Mouse (Mus musculus) neural tube, embryonic 12.5 days (tissue): ENCODE data around the gene Kcnq1. TPM values are rescaled to one million over a fixed set of nuclear protein-coding genes. Genes with fewer than 3 reads are reported as not detected.

Experiments
- ATAC-seq: fragments of 200-750 bp; cut with Nextera tagmentation; 2 replicates; pipeline ENCODE4 v1.8.0; 2017; ENCODE audit warnings: low read depth, mild to moderate bottlenecking, moderate TSS enrichment, moderate library complexity; ENCODE audit not compliant: low FRiP score
- H3K27ac ChIP-seq: fragments of 300-500 bp; sonication (generic); 2 replicates; pipeline ENCODE4 v1.5.1; 2016
- H3K27me3 ChIP-seq: fragments of 300-500 bp; sonication (generic); replicated peaks from 2 replicates; pipeline ENCODE4 v1.6.1; 2016; ENCODE audit warnings: mild to moderate bottlenecking
- H3K36me3 ChIP-seq: fragments of 300-500 bp; sonication (generic); 2 replicates; pipeline ENCODE4 v1.6.1; 2016; ENCODE audit warnings: mild to moderate bottlenecking
- H3K4me1 ChIP-seq: fragments of 300-500 bp; sonication (generic); 2 replicates; pipeline ENCODE4 v1.6.1; 2016
- H3K4me2 ChIP-seq: fragments of 300-500 bp; sonication (generic); replicated peaks from 2 replicates; pipeline ENCODE4 v1.6.1; 2016; ENCODE audit warnings: mild to moderate bottlenecking
- H3K4me3 ChIP-seq: fragments of 300-500 bp; sonication (generic); 2 replicates; pipeline ENCODE4 v1.5.1; 2016
- H3K9ac ChIP-seq: fragments of 300-500 bp; sonication (generic); 2 replicates; pipeline ENCODE4 v1.6.1; 2016; ENCODE audit warnings: mild to moderate bottlenecking
- H3K9me3 ChIP-seq: fragments of 300-500 bp; sonication (generic); 2 replicates; pipeline ENCODE4 v1.6.1; 2016; ENCODE audit warnings: mild to moderate bottlenecking
- WGBS: fragments of 180-500 bp; shearing (Covaris S2); methylation state at CpG from one replicate; pipeline ENCODE4 v1.1.7; 2016; 5-methylcytosine and 5-hydroxymethylcytosine counted together
- polyA plus RNA-seq: library from polyadenylated mRNA; unstranded; fragments of >200 nt; fragmentation: Nextera tagmentation; extraction: Ambion mirVana; gene quantifications from 2 replicates; pipeline ENCODE4 v1.2.1, GENCODE M21; 2016

Kcnq1 gene
- polyA plus RNA-seq, 1 experiment from 2014 or later = 0.99 TPM

DNA sequence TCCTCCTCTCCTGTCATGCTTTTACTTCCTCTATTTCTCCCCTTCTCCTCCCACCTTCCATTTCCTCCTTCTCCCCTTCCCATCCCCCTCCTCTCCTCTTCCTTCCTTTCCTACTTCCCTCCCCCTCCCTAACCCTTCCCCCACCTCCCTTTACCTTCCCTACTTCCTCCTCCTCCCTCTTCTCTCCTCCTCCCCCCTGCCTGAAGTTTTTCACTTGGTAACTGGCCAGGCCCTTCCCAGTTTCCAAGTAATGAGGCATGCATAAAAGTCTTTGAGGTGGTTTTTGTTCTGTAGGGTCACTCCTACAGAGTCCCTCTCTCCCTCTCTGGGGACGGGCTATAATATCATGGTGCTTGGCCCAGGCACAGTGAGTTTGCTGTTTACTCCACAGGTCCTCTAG, 13.2 kb downstream of the Kcnq1 start:
- no peak for ATAC-seq
- peaks cover 19% of the 10 kb centered on the region for H3K4me1 ChIP-seq
- no peak overlapping the region for H3K27ac ChIP-seq
- no peak overlapping the region for H3K4me2 ChIP-seq
- H3K4me3 ChIP-seq = no peak overlapping the region
- no peaks in the 10 kb centered on the region for H3K27me3 ChIP-seq
- no peak overlapping the region for H3K9ac ChIP-seq
- H3K9me3 ChIP-seq = no peaks in the 10 kb centered on the region
- no peaks in the 10 kb centered on the region for H3K36me3 ChIP-seq
- 6% methylated on average over 1 of the region's 1 CpGs for WGBS

DNA sequence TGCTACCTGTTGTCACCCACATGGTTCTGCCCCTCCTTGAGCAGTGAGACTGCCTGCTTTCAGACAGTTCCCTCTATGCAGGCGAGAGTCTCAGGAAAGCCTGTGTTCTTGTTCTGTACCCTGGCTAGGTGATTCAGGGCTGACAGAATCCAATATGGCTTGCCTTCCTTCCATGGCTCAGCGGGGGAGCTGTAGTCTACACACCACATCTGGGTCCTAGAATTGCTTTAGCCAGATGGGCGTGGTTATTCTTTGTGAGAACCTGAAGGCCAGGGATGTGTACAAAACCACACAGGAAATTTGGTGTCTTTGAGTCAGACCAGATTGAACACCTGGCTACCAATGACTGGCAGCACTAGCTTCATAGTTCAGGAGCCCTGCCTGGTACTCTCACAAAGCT, 13.7 kb downstream of the Kcnq1 start:
- no peaks in the 10 kb centered on the region for H3K27me3 ChIP-seq
- 74% methylated on average over 3 of the region's 3 CpGs for WGBS
- H3K4me1 ChIP-seq = peaks cover 23% of the 10 kb centered on the region
- no peaks in the 10 kb centered on the region for H3K36me3 ChIP-seq
- H3K4me3 ChIP-seq = no peak overlapping the region
- H3K9me3 ChIP-seq = no peaks in the 10 kb centered on the region
- H3K4me2 ChIP-seq = no peak overlapping the region
- no peak for ATAC-seq
- H3K9ac ChIP-seq = no peak overlapping the region
- no peak overlapping the region for H3K27ac ChIP-seq

DNA sequence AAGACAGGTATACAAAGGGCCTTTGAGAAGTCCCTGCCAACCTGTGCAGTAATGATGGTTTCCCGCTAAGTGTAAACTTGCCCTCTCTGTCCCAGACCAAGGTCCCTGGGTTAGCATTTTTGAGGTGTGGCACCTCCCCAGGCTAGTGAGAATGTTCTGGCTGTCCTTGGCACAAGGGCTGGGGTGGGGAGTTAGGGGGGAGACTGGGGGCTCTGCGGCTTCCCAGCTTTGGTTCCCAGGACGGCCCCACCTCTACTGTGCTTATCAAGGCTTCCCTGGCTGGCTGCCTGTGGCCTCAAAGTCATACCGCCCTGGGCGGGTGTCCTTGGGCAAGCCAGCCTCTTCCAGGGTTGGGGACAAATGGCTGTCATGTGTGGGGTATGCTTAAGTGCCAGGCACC, 16.0 kb downstream of the Kcnq1 start:
- WGBS = 84% methylated on average over 5 of the region's 5 CpGs

DNA sequence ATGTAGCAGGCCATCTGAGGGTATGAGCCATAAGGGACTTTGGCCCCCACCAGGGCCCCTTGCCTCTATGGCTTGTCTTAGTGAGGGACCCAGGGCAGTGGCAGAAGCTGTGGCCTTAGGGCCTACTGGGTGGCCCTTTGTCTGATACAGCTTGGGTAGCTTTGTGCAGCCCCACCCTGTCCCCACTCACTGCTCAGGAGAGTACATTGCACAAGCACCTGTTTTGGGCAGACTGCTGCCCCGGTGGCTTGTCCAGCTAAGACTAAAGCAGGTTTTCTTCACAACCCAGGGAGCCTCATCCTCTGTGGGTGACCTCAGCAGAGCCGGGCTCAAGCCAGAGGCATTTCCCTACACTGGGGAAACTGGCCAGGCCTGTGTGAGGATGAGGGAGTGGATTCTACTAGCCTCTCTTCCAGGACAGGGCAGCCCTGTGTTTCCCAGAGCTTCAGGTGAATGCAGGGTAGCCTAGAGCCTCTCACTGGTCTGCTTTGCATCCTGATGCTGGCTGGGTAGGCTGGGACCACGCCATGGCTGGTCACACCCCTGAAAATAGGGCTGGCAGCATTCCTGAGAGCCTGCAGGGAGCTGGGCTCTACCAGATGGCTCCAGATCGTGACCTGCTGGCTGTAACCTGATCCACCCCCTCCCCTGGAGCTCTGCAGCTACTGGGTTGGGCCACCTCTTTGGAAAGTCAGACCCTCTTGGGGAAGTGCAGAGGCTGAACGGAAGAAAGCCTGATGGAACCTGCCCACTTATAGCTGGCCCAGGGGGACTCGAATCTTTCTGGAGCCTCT, 17.9 kb downstream of the Kcnq1 start:
- Histone ChIP-seq H3K9me3 (no peaks in the 10 kb centered on the region), H3K9ac (no peak overlapping the region), H3K27me3 (no peaks in the 10 kb centered on the region), H3K27ac (no peak overlapping the region), H3K4me3 (no peak overlapping the region), H3K36me3 (no peaks in the 10 kb centered on the region), H3K4me2 (no peak overlapping the region), H3K4me1 (peaks cover 24% of the 10 kb centered on the region)
- ATAC-seq = no peak
- WGBS = 13% methylated on average over 6 of the region's 6 CpGs

More for the DNA sequence above, 16.0 kb downstream of the Kcnq1 start:
- Histone ChIP-seq H3K4me2 (no peak overlapping the region), H3K4me1 (peaks cover 24% of the 10 kb centered on the region), H3K36me3 (no peaks in the 10 kb centered on the region), H3K27me3 (no peaks in the 10 kb centered on the region), H3K9ac (no peak overlapping the region), H3K27ac (no peak overlapping the region), H3K9me3 (no peaks in the 10 kb centered on the region), H3K4me3 (no peak overlapping the region)
- ATAC-seq = no peak

DNA sequence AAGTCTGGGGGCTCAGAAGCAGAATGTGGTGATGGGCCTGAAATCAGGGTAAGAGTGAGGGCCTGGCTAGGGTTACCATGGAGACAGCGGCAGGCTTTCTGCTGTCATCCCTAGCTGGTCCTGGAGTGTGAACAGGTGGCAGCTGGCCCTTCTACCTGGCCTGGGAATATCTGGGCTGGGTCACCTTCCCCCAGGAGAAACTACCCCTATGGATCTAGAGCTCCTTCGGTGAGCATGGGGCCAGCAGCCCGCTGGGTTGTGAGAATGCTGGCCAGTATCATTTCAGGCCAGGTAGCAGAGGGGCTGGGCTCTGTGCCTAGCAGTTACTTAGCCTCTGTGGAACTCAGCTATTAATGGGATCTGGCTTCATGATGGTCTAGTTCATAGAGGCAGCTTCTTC, 18.7 kb downstream of the Kcnq1 start:
- WGBS = 67% methylated on average over 3 of the region's 3 CpGs
- Histone ChIP-seq H3K4me3 (no peak overlapping the region), H3K27me3 (no peaks in the 10 kb centered on the region), H3K9ac (no peak overlapping the region), H3K4me2 (no peak overlapping the region), H3K27ac (no peak overlapping the region), H3K36me3 (no peaks in the 10 kb centered on the region), H3K4me1 (peaks cover 19% of the 10 kb centered on the region), H3K9me3 (no peaks in the 10 kb centered on the region)
- no peak for ATAC-seq

DNA sequence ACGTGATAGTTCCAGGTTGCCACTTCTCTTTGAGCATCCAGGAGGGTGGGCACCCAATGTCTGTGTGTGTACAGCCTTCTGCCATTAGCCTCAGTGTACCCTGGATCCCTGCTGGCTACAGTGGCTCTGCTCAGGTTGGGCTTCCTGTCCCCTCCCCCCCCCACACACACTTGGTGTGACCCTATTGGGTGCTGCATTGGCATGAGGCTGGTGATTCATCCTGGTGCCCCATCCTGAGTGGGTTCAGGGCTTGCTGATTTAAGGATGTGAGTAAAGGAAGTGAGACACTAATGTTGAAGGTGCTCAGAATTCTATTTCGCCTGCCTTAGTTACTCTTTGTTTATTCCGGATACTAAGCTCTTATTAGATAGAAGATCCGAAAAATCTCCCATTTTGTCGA, 26.7 kb downstream of the Kcnq1 start:
- Histone ChIP-seq H3K4me2 (no peak overlapping the region), H3K27me3 (no peaks in the 10 kb centered on the region), H3K9me3 (no peaks in the 10 kb centered on the region), H3K4me3 (no peak overlapping the region), H3K4me1 (no peaks in the 10 kb centered on the region), H3K36me3 (no peaks in the 10 kb centered on the region), H3K27ac (no peak overlapping the region), H3K9ac (no peak overlapping the region)
- no peak for ATAC-seq
- 86% methylated on average over 5 of the region's 5 CpGs for WGBS

DNA sequence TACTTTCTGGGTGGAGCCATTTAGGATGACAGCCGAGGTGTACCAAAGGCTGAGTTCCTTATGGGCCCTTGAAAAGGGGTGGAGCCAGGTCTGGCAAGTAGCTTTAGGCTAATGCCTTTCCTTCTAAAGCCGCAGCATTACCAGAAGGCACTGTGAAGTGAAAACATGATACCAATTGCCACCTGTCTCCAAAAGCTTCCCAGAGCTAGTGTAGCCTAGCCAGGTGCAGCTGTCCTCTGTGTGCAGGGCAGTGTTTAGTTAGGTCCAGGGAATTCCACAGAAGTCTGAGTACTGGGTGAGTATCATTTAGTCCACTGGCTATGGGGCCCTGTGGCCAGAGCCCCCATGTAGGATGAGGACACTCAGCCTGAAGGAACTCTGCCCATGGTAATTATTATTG, 30.0 kb downstream of the Kcnq1 start:
- no peak for ATAC-seq
- no peak overlapping the region for H3K27ac ChIP-seq
- H3K9me3 ChIP-seq = no peaks in the 10 kb centered on the region
- H3K27me3 ChIP-seq = no peaks in the 10 kb centered on the region
- H3K9ac ChIP-seq = no peak overlapping the region
- no peak overlapping the region for H3K4me2 ChIP-seq
- no peaks in the 10 kb centered on the region for H3K4me1 ChIP-seq
- 71% methylated on average over 2 of the region's 2 CpGs for WGBS
- H3K4me3 ChIP-seq = no peak overlapping the region
- H3K36me3 ChIP-seq = no peaks in the 10 kb centered on the region

DNA sequence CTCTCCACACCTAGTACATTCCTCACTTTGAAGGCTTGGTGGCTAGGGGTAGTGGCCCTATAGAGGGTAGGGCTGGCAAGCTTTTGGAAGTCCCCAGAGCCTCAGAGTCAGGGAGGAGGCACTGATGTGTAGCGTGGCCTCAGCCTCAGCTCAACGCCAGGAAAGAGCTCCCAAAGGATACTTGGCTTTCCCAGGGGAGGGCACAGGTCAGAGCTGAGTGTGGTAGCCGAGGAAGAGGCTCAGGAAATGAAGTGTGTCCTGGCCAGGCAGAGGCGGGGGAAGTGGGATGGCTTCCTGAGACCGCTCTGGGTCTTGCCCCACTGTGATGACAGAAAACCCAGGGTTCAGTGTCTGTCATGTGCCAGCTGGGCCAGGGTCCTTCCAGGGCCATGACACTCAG, 30.4 kb downstream of the Kcnq1 start:
- Histone ChIP-seq H3K27me3 (no peaks in the 10 kb centered on the region), H3K27ac (no peak overlapping the region), H3K4me1 (no peaks in the 10 kb centered on the region), H3K9ac (no peak overlapping the region), H3K36me3 (no peaks in the 10 kb centered on the region), H3K9me3 (no peaks in the 10 kb centered on the region), H3K4me3 (no peak overlapping the region), H3K4me2 (no peak overlapping the region)
- no peak for ATAC-seq
- WGBS = 60% methylated on average over 5 of the region's 5 CpGs

DNA sequence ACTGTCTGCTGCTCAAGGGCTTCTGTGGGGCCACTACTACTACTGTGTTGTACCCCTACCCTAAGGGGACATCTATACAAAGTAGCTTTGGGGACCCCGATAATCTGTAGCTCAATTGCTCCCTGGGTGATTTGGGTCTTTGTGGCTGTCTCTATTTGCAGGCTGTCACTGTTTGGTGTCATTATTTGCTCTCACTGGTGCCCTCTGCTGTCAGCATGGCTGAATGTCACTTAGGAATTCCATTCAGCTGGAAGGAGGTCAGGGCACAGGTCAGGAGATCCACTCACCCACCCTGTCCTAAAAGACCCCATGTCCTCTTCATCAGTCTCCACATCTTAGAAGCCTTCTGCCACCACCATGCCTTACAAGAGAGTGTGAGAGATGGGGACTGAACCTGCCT, 32.6 kb downstream of the Kcnq1 start:
- ATAC-seq = no peak
- Histone ChIP-seq H3K27me3 (no peaks in the 10 kb centered on the region), H3K9ac (no peak overlapping the region), H3K4me2 (no peak overlapping the region), H3K27ac (no peak overlapping the region), H3K4me1 (no peaks in the 10 kb centered on the region), H3K4me3 (no peak overlapping the region), H3K36me3 (no peaks in the 10 kb centered on the region), H3K9me3 (no peaks in the 10 kb centered on the region)
- 35% methylated on average over 1 of the region's 1 CpGs for WGBS

DNA sequence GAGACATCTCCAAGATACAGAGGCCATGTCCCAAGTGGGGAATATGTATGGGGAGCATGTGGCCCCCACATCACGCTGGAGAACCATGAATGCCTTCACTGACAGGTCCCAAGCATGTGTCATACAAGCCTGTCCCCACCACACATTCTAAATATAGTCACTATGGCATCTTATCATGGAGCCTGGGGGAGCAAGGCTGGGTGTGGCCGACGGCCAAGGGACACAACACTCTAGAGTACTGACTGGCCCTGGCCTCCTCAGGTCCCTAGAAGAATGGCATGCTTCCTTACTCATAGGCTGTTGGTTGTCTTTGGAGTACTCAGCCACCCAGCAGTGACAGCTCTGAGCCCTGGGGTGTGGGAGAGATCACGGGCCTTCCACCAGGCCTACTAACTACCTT, 33.8 kb downstream of the Kcnq1 start:
- no peak for ATAC-seq
- no peaks in the 10 kb centered on the region for H3K27me3 ChIP-seq
- H3K36me3 ChIP-seq = no peaks in the 10 kb centered on the region
- no peak overlapping the region for H3K4me2 ChIP-seq
- no peak overlapping the region for H3K27ac ChIP-seq
- no peak overlapping the region for H3K9ac ChIP-seq
- 88% methylated on average over 4 of the region's 4 CpGs for WGBS
- H3K4me3 ChIP-seq = no peak overlapping the region
- H3K9me3 ChIP-seq = no peaks in the 10 kb centered on the region
- no peaks in the 10 kb centered on the region for H3K4me1 ChIP-seq

DNA sequence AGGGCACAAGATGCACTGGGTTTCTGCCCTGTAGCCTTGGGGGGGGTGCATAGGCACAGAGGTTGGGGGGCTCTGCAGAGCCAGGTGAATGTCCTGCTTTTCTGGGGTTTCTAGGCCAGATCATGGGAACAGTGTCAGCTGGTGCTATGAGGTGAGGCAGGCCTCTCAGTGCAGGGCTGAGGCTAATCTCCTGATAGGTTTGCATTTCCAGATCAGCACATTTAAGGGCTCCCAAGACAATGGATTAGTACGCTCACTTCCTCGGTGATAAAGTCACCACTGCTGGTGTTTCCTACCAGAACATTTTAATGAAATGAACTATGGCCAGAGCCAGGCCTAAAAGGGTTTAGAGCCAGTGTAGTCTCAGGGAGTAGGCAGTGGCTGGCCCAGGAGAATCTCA, 36.5 kb downstream of the Kcnq1 start:
- Histone ChIP-seq H3K4me3 (no peak overlapping the region), H3K27ac (no peak overlapping the region), H3K9ac (no peak overlapping the region), H3K36me3 (no peaks in the 10 kb centered on the region), H3K4me2 (no peak overlapping the region), H3K4me1 (no peaks in the 10 kb centered on the region), H3K9me3 (no peaks in the 10 kb centered on the region), H3K27me3 (no peaks in the 10 kb centered on the region)
- 93% methylated on average over 2 of the region's 2 CpGs for WGBS
- no peak for ATAC-seq

DNA sequence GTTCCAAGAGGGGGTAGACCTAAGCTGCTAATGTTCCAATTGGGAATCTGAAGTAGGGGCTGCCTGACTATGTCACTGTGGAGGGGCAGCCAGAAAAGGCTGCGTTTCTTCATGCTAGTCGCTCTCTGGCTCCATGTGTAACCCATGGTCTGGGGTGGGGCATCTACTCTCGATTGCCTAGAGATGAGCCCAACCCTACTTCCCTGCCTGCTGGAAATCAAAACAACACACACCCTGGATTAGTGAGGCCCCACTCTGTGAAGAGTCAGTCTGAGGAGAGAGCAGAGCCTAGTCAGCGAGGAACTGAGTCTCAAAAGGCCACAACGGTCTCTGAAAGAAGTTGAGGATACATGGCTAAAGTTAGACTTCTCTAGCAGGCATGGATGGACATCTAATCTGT, 40.9 kb downstream of the Kcnq1 start:
- H3K4me1 ChIP-seq = no peaks in the 10 kb centered on the region
- H3K9me3 ChIP-seq = no peaks in the 10 kb centered on the region
- H3K27ac ChIP-seq = no peak overlapping the region
- ATAC-seq = no peak
- no peaks in the 10 kb centered on the region for H3K27me3 ChIP-seq
- WGBS = 77% methylated on average over 5 of the region's 5 CpGs
- H3K36me3 ChIP-seq = no peaks in the 10 kb centered on the region
- no peak overlapping the region for H3K4me2 ChIP-seq
- no peak overlapping the region for H3K9ac ChIP-seq
- no peak overlapping the region for H3K4me3 ChIP-seq

DNA sequence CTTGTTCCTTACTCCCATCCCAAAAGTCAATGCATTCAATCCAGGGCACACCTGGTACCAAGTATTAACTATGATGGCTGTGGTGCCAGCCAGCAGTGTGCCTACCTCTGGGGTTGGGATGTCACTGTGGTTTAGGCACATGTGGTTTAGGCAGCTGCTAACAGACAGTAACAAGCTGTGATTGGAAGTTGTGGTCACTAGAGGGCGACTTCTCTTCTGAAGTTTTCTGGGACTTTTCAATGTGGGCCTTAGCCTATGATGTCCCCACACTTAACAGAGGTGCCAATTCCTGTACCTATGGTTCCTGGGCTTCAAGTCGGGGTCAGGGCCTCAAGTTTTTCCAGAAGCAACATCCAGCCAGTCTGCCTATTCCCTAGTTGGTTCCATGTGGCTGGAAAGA, 45.0 kb downstream of the Kcnq1 start:
- H3K9me3 ChIP-seq = no peaks in the 10 kb centered on the region
- H3K4me1 ChIP-seq = peaks cover 10% of the 10 kb centered on the region
- WGBS = 14% methylated on average over 2 of the region's 2 CpGs
- H3K36me3 ChIP-seq = no peaks in the 10 kb centered on the region
- H3K9ac ChIP-seq = no peak overlapping the region
- no peaks in the 10 kb centered on the region for H3K27me3 ChIP-seq
- no peak overlapping the region for H3K4me3 ChIP-seq
- H3K27ac ChIP-seq = no peak overlapping the region
- ATAC-seq = no peak
- H3K4me2 ChIP-seq = no peak overlapping the region
